ENCODE assay signal across 9 mouse cellular contexts in genomic region chr16:93368824-93369765, GRCm38 (mm10).
DNase-seq lines count a peak whose midpoint lies in the region; ATAC-seq and TF ChIP-seq lines count a peak whose summit lies in the region.
"Had no signal": no experiment of that assay in that cellular context is flagged by ENCODE, and none has a peak within 500 bp of the region (broad histone marks: within the 10 kb centered on the region; RNA-seq: fewer than 3 reads in every experiment).

No protein-coding gene starts in this region.

- TF ChIP-seq CTCF in forebrain, postnatal 0 days (IDR thresholded peaks at IDR 0.05; ENCODE audit: low read depth): no peak

- H3K9ac ChIP-seq in heart, embryonic 14.5 days (ENCODE audit: low read length): 0 out of 2 replicates have a peak overlapping the region, but pooled peaks have one; percentile 34
- H3K9ac ChIP-seq in forebrain, postnatal 0 days: no peak overlapping the region
- H3K9ac ChIP-seq in midbrain, embryonic 16.5 days (ENCODE audit: low read depth, low read length): no peak overlapping the region

- no peak for DNase-seq in heart, adult 11 months
- peak; percentile 96 for DNase-seq in NIH3T3 (ENCODE audit: low read depth)
- peak; percentile 57 for DNase-seq in forebrain, postnatal 0 days
- no peak for DNase-seq in ovary, adult 18-20 months (ENCODE audit: low spot score)
- DNase-seq in adrenal gland, postnatal 10 days: no peak
- DNase-seq: thymus, postnatal 4 days had no signal

- no peak overlapping the region for H3K4me3 ChIP-seq in heart, embryonic 14.5 days (ENCODE audit: control insufficient read depth in 1 of 2, insufficient read depth in 1 of 2, low read depth in 1 of 2, low read length in 2 of 2)
- no peak overlapping the region for H3K4me3 ChIP-seq in forebrain, postnatal 0 days (ENCODE audit: low read depth, low read length)
- no peak overlapping the region for H3K4me3 ChIP-seq in midbrain, embryonic 16.5 days (ENCODE audit: low read depth, low read length)

- H3K4me2 ChIP-seq in heart, embryonic 14.5 days (ENCODE audit: low read length): peak overlapping the region; percentile 34
- H3K4me2 ChIP-seq in forebrain, postnatal 0 days (ENCODE audit: low read depth): no peak overlapping the region
- H3K4me2 ChIP-seq in midbrain, embryonic 16.5 days (ENCODE audit: low read length): no peak overlapping the region

- H3K27ac ChIP-seq in heart, embryonic 14.5 days (replicated peaks in 1 of 2; ENCODE audit: control insufficient read depth in 1 of 2, insufficient read depth in 1 of 2, low read depth in 2 of 2, low read length in 2 of 2): peak overlapping the region in 1 of 2 experiments; percentile 54; a peak in 2 of 4 replicates
- 0 out of 2 replicates have a peak overlapping the region, but pooled peaks have one; percentile 9 for H3K27ac ChIP-seq in forebrain, postnatal 0 days (ENCODE audit: low read depth, low read length)
- H3K27ac ChIP-seq in midbrain, embryonic 16.5 days (ENCODE audit: low read length): no peak overlapping the region

- no peaks in the 10 kb centered on the region for H3K36me3 ChIP-seq in heart, embryonic 14.5 days (ENCODE audit: control insufficient read depth, insufficient read depth, low read length)
- no peaks in the 10 kb centered on the region for H3K36me3 ChIP-seq in forebrain, postnatal 0 days (ENCODE audit: insufficient read depth)
- H3K36me3 ChIP-seq in midbrain, embryonic 16.5 days (ENCODE audit: control insufficient read depth, insufficient read depth, low read length): no peaks in the 10 kb centered on the region

- ATAC-seq in heart, embryonic 14.5 days (ENCODE audit: insufficient number of reproducible peaks, insufficient read depth, low FRiP score, low read depth): no peak; the same call in 1 of the 2 replicates
- peak; percentile 61 for ATAC-seq in forebrain, postnatal 0 days
- peak; percentile 67 for ATAC-seq in midbrain, embryonic 16.5 days
- ATAC-seq in monocyte, adult 5-6 weeks (replicated peaks; ENCODE audit: insufficient number of reproducible peaks, low FRiP score, low TSS enrichment, poor library complexity, severe bottlenecking): no peak

- H3K9me3 ChIP-seq in heart, embryonic 14.5 days (ENCODE audit: control insufficient read depth, low read length): no peaks in the 10 kb centered on the region
- H3K9me3 ChIP-seq in forebrain, postnatal 0 days (ENCODE audit: low read length): no peaks in the 10 kb centered on the region
- H3K9me3 ChIP-seq in midbrain, embryonic 16.5 days (replicated peaks; ENCODE audit: control insufficient read depth, low read length, poor library complexity, severe bottlenecking): no peaks in the 10 kb centered on the region

- peaks cover 10 to 20% of the 10 kb centered on the region in 2 experiments for H3K4me1 ChIP-seq in heart, embryonic 14.5 days (ENCODE audit: control insufficient read depth in 2 of 2, insufficient read depth in 2 of 2, low read length in 2 of 2)
- peaks cover 7% of the 10 kb centered on the region; the same call in 1 of the 2 replicates for H3K4me1 ChIP-seq in forebrain, postnatal 0 days (ENCODE audit: insufficient read depth)
- H3K4me1 ChIP-seq in midbrain, embryonic 16.5 days (ENCODE audit: control insufficient read depth, insufficient read depth, low read length): peaks cover 3% of the 10 kb centered on the region; the same call in 1 of the 2 replicates

- no peaks in the 10 kb centered on the region for H3K27me3 ChIP-seq in heart, embryonic 14.5 days (ENCODE audit: control insufficient read depth, insufficient read depth, low read length)
- H3K27me3 ChIP-seq in forebrain, postnatal 0 days (ENCODE audit: insufficient read depth, low read length): no peaks in the 10 kb centered on the region
- no peaks in the 10 kb centered on the region for H3K27me3 ChIP-seq in midbrain, embryonic 16.5 days (ENCODE audit: control insufficient read depth, insufficient read depth, low read depth, low read length)

- 32% methylated on average over 21 of the region's 21 CpGs for WGBS in heart, embryonic 14.5 days
- WGBS in forebrain, postnatal 0 days: 37% methylated on average over 21 of the region's 21 CpGs
- WGBS in midbrain, embryonic 16.5 days: 59% methylated on average over 21 of the region's 21 CpGs

Comparison
In these comparisons a context has a peak if more than half of its experiments do, and no peak if none do; other contexts are left out.
1. ATAC-seq: peak in forebrain, postnatal 0 days (single experiment) and midbrain, embryonic 16.5 days (single experiment); none in heart, embryonic 14.5 days (single experiment) and monocyte, adult 5-6 weeks (single experiment).
2. DNase-seq: peak in NIH3T3 (single experiment) and forebrain, postnatal 0 days (single experiment); none in heart, adult 11 months (single experiment), ovary, adult 18-20 months (single experiment) and adrenal gland, postnatal 10 days (single experiment).